ENCODE assay signal across 15 mouse cellular contexts in the genomic region with DNA sequence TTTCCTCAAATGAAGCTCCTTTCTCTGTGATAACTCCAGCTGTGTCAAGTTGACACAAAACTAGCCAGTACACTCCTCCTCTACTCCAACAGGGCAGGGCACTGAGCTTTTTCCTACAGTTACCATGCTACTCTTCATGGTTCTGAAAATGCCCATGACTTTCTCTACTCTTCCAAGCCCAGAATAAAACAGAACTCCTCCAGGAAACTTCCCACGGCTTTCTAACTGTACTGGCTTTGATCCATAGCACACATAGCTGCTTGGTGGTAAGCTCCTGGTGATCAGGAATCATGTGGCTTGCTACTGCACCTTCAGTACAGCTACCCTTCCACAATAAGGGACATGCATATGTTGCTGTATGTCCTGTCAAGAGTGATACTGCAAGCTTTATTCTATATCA.
DNase-seq lines count a peak whose midpoint lies in the region.
"Had no signal": no experiment of that assay in that cellular context is flagged by ENCODE, and none has a peak within 500 bp of the region (broad histone marks: within the 10 kb centered on the region; RNA-seq: fewer than 3 reads in every experiment).

No protein-coding gene starts in this region.

- peak; percentile 4 to 24 for DNase-seq in frontal cortex, adult 2 months (ENCODE audit: extremely low spot score in 1 of 2, low spot score in 1 of 2)
- DNase-seq in frontal cortex, postnatal 10 days (ENCODE audit: low spot score in 2 of 2) = no peak
- peak; percentile 51 for DNase-seq in brain, adult 2 months (ENCODE audit: low read depth, low spot score)
- peak; percentile 31 for DNase-seq in telencephalon, adult 2 months (ENCODE audit: low read depth, low spot score)
- DNase-seq in adrenal gland, postnatal 14 days = no peak
- DNase-seq: adrenal gland, adult 2 months; adrenal gland, postnatal 10 days; adrenal gland, postnatal 36 days; cerebellum, adult 11 months; cerebellum, adult 18-20 months; cerebellum, adult 8-10 months; cerebellum, adult 9-11 months; cerebellum, postnatal 14 days; cerebellum, postnatal 36 days; embryo, embryonic 11 days had no signal

Comparison
In these comparisons a context has a peak if more than half of its experiments do, and no peak if none do; other contexts are left out.
1. DNase-seq: peak in frontal cortex, adult 2 months (2 of 2), brain, adult 2 months (single experiment) and telencephalon, adult 2 months (single experiment); none in frontal cortex, postnatal 10 days (0 of 2) and adrenal gland, postnatal 14 days (single experiment).